Mouse (Mus musculus) liver, adult 2 months (tissue): ENCODE data around the gene Alg12.

Source experiments
- CTCF ChIP-seq: fragments of 200-500 bp; IDR thresholded peaks from 2 replicates; pipeline ENCODE4 v1.5.1; 2011; ENCODE audit warnings: low read depth, low read length, control low read depth
- POLR2A ChIP-seq: fragments of 200-500 bp; IDR thresholded peaks from 2 replicates; pipeline ENCODE4 v1.6.1; 2011; ENCODE audit warnings: low read length, control low read depth; ENCODE audit not compliant: insufficient read depth; ENCODE audit errors: extremely low read depth

- TF ChIP-seq CTCF, result no peak
- 0 out of 2 replicates have a peak, but pooled peaks have one; percentile 9 for TF ChIP-seq POLR2A
These were observed 47.0 kb upstream of the Alg12 start for GRCm38 (mm10) chr15:88865888-88866695.
